Mouse (Mus musculus) 3T3-L1 (cell line): Measurements from ENCODE around the gene Spag6l.
"Not testable (repeated sequence)": the region's sequence is repeated elsewhere in the genome, so short reads cannot be mapped to it uniquely, and the experiment has no call there.

Experiments used
- DNase-seq: peaks from one replicate; pipeline ENCODE4 v3.0.0-alpha.2; 2015; ENCODE audit warnings: low read depth, low spot score

The Spag6l gene

GRCm38 (mm10) chr16:16828757-16829615 lies at the start of gene Spag6l:
Gene Spag6l, minus strand, starts transcription at chr16:16829456.
- DNase-seq, result no peak

- no peak for DNase-seq
These were observed 49.8 kb upstream of the Spag6l start for GRCm38 (mm10) chr16:16879025-16879424.

GRCm38 (mm10) chr16:16870617-16871331 lies 41.5 kb upstream of the Spag6l start, which contains the start of the genes Top3b and Vpreb1:
Gene Top3b, plus strand, starts transcription at chr16:16870736.
Gene Vpreb1, minus strand, starts transcription at chr16:16870843.
- DNase-seq, result peak; percentile 98

- DNase-seq, result no peak
These were observed 41.0 kb upstream of the Spag6l start for GRCm38 (mm10) chr16:16870241-16870616.

GRCm38 (mm10) chr16:16865696-16866561 lies 36.7 kb upstream of the Spag6l start:
- DNase-seq, result peak; percentile 70

GRCm38 (mm10) chr16:16865217-16865616 lies 36.0 kb upstream of the Spag6l start:
- DNase-seq, result no peak

- no peak for DNase-seq
These were observed 34.7 kb upstream of the Spag6l start, which contains the start of gene Igll1 for GRCm38 (mm10) chr16:16863978-16864377. Gene Igll1, minus strand, starts transcription at chr16:16863985.

GRCm38 (mm10) chr16:16862288-16862687 lies 33.0 kb upstream of the Spag6l start:
- DNase-seq, result no peak

- no peak for DNase-seq
These were observed 27.6 kb upstream of the Spag6l start for GRCm38 (mm10) chr16:16856731-16857476.

- not testable (repeated sequence) for DNase-seq
These were observed 26.8 kb upstream of the Spag6l start for GRCm38 (mm10) chr16:16856054-16856453.

GRCm38 (mm10) chr16:16855541-16855940 lies 26.3 kb upstream of the Spag6l start:
- no peak for DNase-seq

GRCm38 (mm10) chr16:16854836-16855235 lies 25.6 kb upstream of the Spag6l start:
- peak; percentile 87 for DNase-seq

- DNase-seq, result no peak
These were observed 23.2 kb upstream of the Spag6l start for GRCm38 (mm10) chr16:16852411-16852810.

GRCm38 (mm10) chr16:16849196-16849595 lies 19.9 kb upstream of the Spag6l start:
- no peak for DNase-seq

GRCm38 (mm10) chr16:16829671-16830070 lies 415 bp upstream of the Spag6l start:
- DNase-seq, result no peak

GRCm38 (mm10) chr16:16826223-16826622 lies 3.0 kb downstream of the Spag6l start:
- no peak for DNase-seq

- DNase-seq, result no peak
These were observed 3.8 kb downstream of the Spag6l start for GRCm38 (mm10) chr16:16825476-16825875.

- no peak for DNase-seq
These were observed 22.9 kb downstream of the Spag6l start for GRCm38 (mm10) chr16:16806325-16806724.
